16 mouse cellular contexts compared by ENCODE assay signal in the genomic region with DNA sequence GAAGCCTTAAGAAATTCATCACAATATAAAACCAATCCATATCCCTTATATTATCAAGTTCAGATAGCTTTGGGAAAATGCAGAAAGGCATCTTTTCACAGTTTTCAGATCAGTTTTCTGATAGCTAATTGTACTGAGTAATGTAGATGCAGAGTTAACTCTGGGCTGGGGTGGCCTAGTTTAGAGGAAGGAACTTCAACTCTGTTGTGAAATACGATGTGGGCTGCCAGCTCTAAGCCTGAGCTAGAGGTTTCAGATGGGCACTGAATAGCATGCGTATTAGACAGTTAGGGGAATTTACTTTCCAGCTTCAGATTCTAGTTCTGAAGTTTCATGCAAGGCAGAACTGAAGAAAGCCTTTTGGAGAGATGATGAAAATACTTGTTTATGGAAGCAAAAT.
DNase-seq lines count a peak whose midpoint lies in the region; ATAC-seq lines count a peak whose summit lies in the region.
"Had no signal": no experiment of that assay in that cellular context is flagged by ENCODE, and none has a peak within 500 bp of the region (broad histone marks: within the 10 kb centered on the region; RNA-seq: fewer than 3 reads in every experiment).

No protein-coding gene starts in this region.

- ATAC-seq in granulocyte monocyte progenitor cell, adult 5-6 weeks (replicated peaks; ENCODE audit: poor library complexity, severe bottlenecking), result peak; percentile 75
- ATAC-seq in megakaryocyte progenitor cell, adult 5-6 weeks (replicated peaks; ENCODE audit: poor library complexity), result peak; percentile 85
- ATAC-seq in megakaryocyte-erythroid progenitor cell, adult 5-6 weeks (replicated peaks; ENCODE audit: low FRiP score, low TSS enrichment, poor library complexity, severe bottlenecking), result no peak
- no peak for ATAC-seq in frontal cortex, adult (ENCODE audit: low TSS enrichment)
- ATAC-seq: forebrain, embryonic 14.5 days; forebrain, embryonic 16.5 days had no signal

- DNase-seq in 416B (ENCODE audit: low read depth), result peak; percentile 38
- DNase-seq: adrenal gland, adult 2 months; adrenal gland, postnatal 10 days; adrenal gland, postnatal 25 days; cerebellum, adult 11 months; cerebellum, adult 18-20 months; cerebellum, adult 9-10 months; cerebellum, postnatal 10 days; cerebellum, postnatal 25 days; embryo, embryonic 11 days had no signal

Comparison
In these comparisons a context has a peak if more than half of its experiments do, and no peak if none do; other contexts are left out.
1. ATAC-seq: peak in granulocyte monocyte progenitor cell, adult 5-6 weeks (single experiment) and megakaryocyte progenitor cell, adult 5-6 weeks (single experiment); none in megakaryocyte-erythroid progenitor cell, adult 5-6 weeks (single experiment) and frontal cortex, adult (single experiment).